ENCODE assay signal across 9 mouse cellular contexts in genomic region chr13:20185034-20185846, GRCm38 (mm10).
DNase-seq lines count a peak whose midpoint lies in the region; ATAC-seq lines count a peak whose summit lies in the region.
"Had no signal": no experiment of that assay in that cellular context is flagged by ENCODE, and none has a peak within 500 bp of the region (broad histone marks: within the 10 kb centered on the region; RNA-seq: fewer than 3 reads in every experiment).

No protein-coding gene starts in this region.

- intact Hi-C loops in gastrocnemius, postnatal 14 days (cut with DNase I; ENCODE audit: low total_unique reads): no loop called here

- peak; percentile 55 to 67 for ATAC-seq in hematopoietic stem cell, adult 5-6 weeks (replicated peaks in 1 of 2; ENCODE audit: insufficient read depth in 1 of 2, low FRiP score in 2 of 2, low TSS enrichment in 1 of 2, low read depth in 1 of 2, poor library complexity in 2 of 2, severe bottlenecking in 2 of 2)

- DNase-seq in kidney, adult 9 months: peak; percentile 19
- no peak for DNase-seq in kidney, adult 18-20 months
- peak; percentile 74 for DNase-seq in lung, postnatal 25 days (ENCODE audit: low spot score)
- DNase-seq in thymus, postnatal 14 days: peak; percentile 87
- DNase-seq in gastrocnemius, postnatal 14 days: no peak
- DNase-seq in layer of hippocampus, adult 9-10 months (ENCODE audit: low spot score): no peak
- DNase-seq in adrenal gland, postnatal 25 days: no peak
- DNase-seq: right cerebral cortex, adult 18-20 months had no signal

Comparison
In these comparisons a context has a peak if more than half of its experiments do, and no peak if none do; other contexts are left out.
1. DNase-seq: peak in kidney, adult 9 months (single experiment), lung, postnatal 25 days (single experiment) and thymus, postnatal 14 days (single experiment); none in kidney, adult 18-20 months (single experiment), gastrocnemius, postnatal 14 days (single experiment), layer of hippocampus, adult 9-10 months (single experiment) and adrenal gland, postnatal 25 days (single experiment).